Mouse (Mus musculus) neural tube, embryonic 11.5 days (tissue): Measurements from ENCODE around the gene Efcab3. TPM values are rescaled to one million over a fixed set of nuclear protein-coding genes. Genes with fewer than 3 reads are reported as not detected.
"Not testable (repeated sequence)": the region's sequence is repeated elsewhere in the genome, so short reads cannot be mapped to it uniquely, and the experiment has no call there.

Experiments used
- ATAC-seq: fragments of 200-750 bp; cut with Nextera tagmentation; 2 replicates; pipeline ENCODE4 v1.8.0; 2017; ENCODE audit warnings: moderate number of reproducible peaks, mild to moderate bottlenecking, moderate TSS enrichment, moderate library complexity; ENCODE audit not compliant: insufficient read depth, low FRiP score, low TSS enrichment
- DNase-seq: peaks from one replicate; pipeline ENCODE4 v3.0.0-alpha.2; 2015; ENCODE audit warnings: low spot score
- H3K27ac ChIP-seq: fragments of 300-500 bp; sonication (generic); 2 replicates; pipeline ENCODE4 v1.5.1; 2014; ENCODE audit warnings: low read depth, mild to moderate bottlenecking, low read length
- H3K27me3 ChIP-seq: fragments of 300-500 bp; sonication (generic); 2 replicates; pipeline ENCODE4 v1.6.1; 2014; ENCODE audit warnings: mild to moderate bottlenecking, low read length, mixed read lengths; ENCODE audit not compliant: control insufficient read depth, insufficient read depth
- H3K36me3 ChIP-seq: fragments of 300-500 bp; sonication (generic); 2 replicates; pipeline ENCODE4 v1.6.1; 2014; ENCODE audit warnings: mild to moderate bottlenecking, low read length, moderate library complexity, mixed read lengths; ENCODE audit not compliant: control insufficient read depth, insufficient read depth
- H3K4me1 ChIP-seq: fragments of 300-500 bp; sonication (generic); 2 replicates; pipeline ENCODE4 v1.6.1; 2014; ENCODE audit warnings: low read length, mixed read lengths; ENCODE audit not compliant: control insufficient read depth, insufficient read depth
- H3K4me2 ChIP-seq: fragments of 300-500 bp; sonication (generic); 2 replicates; pipeline ENCODE4 v1.6.1; 2014; ENCODE audit warnings: low read depth, mild to moderate bottlenecking, moderate library complexity
- H3K4me3 ChIP-seq: fragments of 300-500 bp; sonication (generic); 2 replicates; pipeline ENCODE4 v1.5.1; 2014; ENCODE audit warnings: low read depth, low read length
- H3K9ac ChIP-seq: fragments of 300-500 bp; sonication (generic); 2 replicates; pipeline ENCODE4 v1.6.1; 2014; ENCODE audit warnings: mild to moderate bottlenecking, low read length
- H3K9me3 ChIP-seq: fragments of 300-500 bp; sonication (generic); 2 replicates; pipeline ENCODE4 v1.6.1; 2016; ENCODE audit warnings: low read length; ENCODE audit not compliant: control insufficient read depth
- WGBS: fragments of 180-500 bp; shearing (Covaris S2); extraction: QIAGEN DNeasy Blood & Tissue Kit; methylation state at CpG from one replicate; pipeline ENCODE4 v1.1.7; 2014; 5-methylcytosine and 5-hydroxymethylcytosine counted together
- polyA plus RNA-seq: library from polyadenylated mRNA; unstranded; fragments of >200 nt; fragmentation: Nextera tagmentation; extraction: Ambion mirVana; gene quantifications from 2 replicates; pipeline ENCODE4 v1.2.1, GENCODE M21; 2014

Efcab3 gene
- 0.22 TPM in 1 of 2 replicates, not detected in the other for polyA plus RNA-seq

- ATAC-seq (no peak), DNase-seq (no peak)
- no peak within 1 kb of the TSS for H3K4me2 ChIP-seq
- H3K27me3 ChIP-seq: no peaks in the 10 kb centered on the region
- no peaks in the 10 kb centered on the region for H3K9me3 ChIP-seq
- no peaks in the 10 kb centered on the region for H3K36me3 ChIP-seq
- H3K27ac ChIP-seq: no peak within 1 kb of the TSS
- WGBS: 89% methylated on average over 5 of the region's 5 CpGs
- no peaks in the 10 kb centered on the region for H3K4me1 ChIP-seq
- no peak within 1 kb of the TSS for H3K9ac ChIP-seq
- no peak within 1 kb of the TSS for H3K4me3 ChIP-seq
Observed at GRCm38 (mm10) chr11:105063292-105063691, at the start of gene Efcab3. Gene Efcab3 (plus strand): TSS chr11:105063592.

GRCm38 (mm10) chr11:105021071-105021470 lies 42.3 kb upstream of the Efcab3 start:
- Histone ChIP-seq H3K4me2 (no peak overlapping the region), H3K4me3 (no peak overlapping the region), H3K4me1 (no peaks in the 10 kb centered on the region), H3K36me3 (no peaks in the 10 kb centered on the region), H3K9ac (no peak overlapping the region), H3K27me3 (no peaks in the 10 kb centered on the region), H3K9me3 (no peaks in the 10 kb centered on the region), H3K27ac (no peak overlapping the region)
- ATAC-seq (no peak), DNase-seq (no peak)
- WGBS: 76% methylated on average over 7 of the region's 7 CpGs

- Histone ChIP-seq H3K27ac (no peak overlapping the region), H3K4me1 (no peaks in the 10 kb centered on the region), H3K9me3 (no peaks in the 10 kb centered on the region), H3K36me3 (no peaks in the 10 kb centered on the region), H3K9ac (no peak overlapping the region), H3K27me3 (no peaks in the 10 kb centered on the region), H3K4me3 (no peak overlapping the region), H3K4me2 (no peak overlapping the region)
- DNase-seq (no peak), ATAC-seq (no peak)
- WGBS: 64% methylated on average over 6 of the region's 6 CpGs
Observed at GRCm38 (mm10) chr11:105028744-105029348, 34.5 kb upstream of the Efcab3 start.

- WGBS: 86% methylated on average over 8 of the region's 8 CpGs
- no peak for ATAC-seq
- Histone ChIP-seq H3K9ac (no peak overlapping the region), H3K27ac (no peak overlapping the region), H3K9me3 (no peaks in the 10 kb centered on the region), H3K27me3 (no peaks in the 10 kb centered on the region), H3K4me1 (no peaks in the 10 kb centered on the region), H3K4me2 (no peak overlapping the region), H3K36me3 (no peaks in the 10 kb centered on the region), H3K4me3 (no peak overlapping the region)
- no peak for DNase-seq
Observed at GRCm38 (mm10) chr11:105029525-105029924, 33.9 kb upstream of the Efcab3 start.

GRCm38 (mm10) chr11:105030229-105030628 lies 33.2 kb upstream of the Efcab3 start:
- ATAC-seq: no peak
- 91% methylated on average over 6 of the region's 6 CpGs for WGBS
- H3K9me3 ChIP-seq: no peaks in the 10 kb centered on the region
- no peak overlapping the region for H3K9ac ChIP-seq
- H3K27me3 ChIP-seq: no peaks in the 10 kb centered on the region
- DNase-seq: no peak
- no peaks in the 10 kb centered on the region for H3K4me1 ChIP-seq
- no peak overlapping the region for H3K4me2 ChIP-seq
- no peaks in the 10 kb centered on the region for H3K36me3 ChIP-seq
- H3K27ac ChIP-seq: no peak overlapping the region
- no peak overlapping the region for H3K4me3 ChIP-seq

GRCm38 (mm10) chr11:105031103-105031502 lies 32.3 kb upstream of the Efcab3 start:
- Histone ChIP-seq H3K4me3 (no peak overlapping the region), H3K27ac (no peak overlapping the region), H3K9ac (no peak overlapping the region), H3K27me3 (no peaks in the 10 kb centered on the region), H3K9me3 (no peaks in the 10 kb centered on the region), H3K36me3 (no peaks in the 10 kb centered on the region), H3K4me2 (no peak overlapping the region), H3K4me1 (no peaks in the 10 kb centered on the region)
- DNase-seq (no peak), ATAC-seq (no peak)
- WGBS: 50% methylated on average over 2 of the region's 2 CpGs

- H3K27ac ChIP-seq: no peak overlapping the region
- ATAC-seq (no peak), DNase-seq (no peak)
- H3K9ac ChIP-seq: no peak overlapping the region
- no peaks in the 10 kb centered on the region for H3K36me3 ChIP-seq
- no peaks in the 10 kb centered on the region for H3K27me3 ChIP-seq
- H3K4me1 ChIP-seq: no peaks in the 10 kb centered on the region
- no peak overlapping the region for H3K4me3 ChIP-seq
- H3K4me2 ChIP-seq: no peak overlapping the region
- 95% methylated on average over 1 of the region's 1 CpGs for WGBS
- no peaks in the 10 kb centered on the region for H3K9me3 ChIP-seq
Observed at GRCm38 (mm10) chr11:105035081-105035480, 28.3 kb upstream of the Efcab3 start.

GRCm38 (mm10) chr11:105112448-105112847 lies 49.1 kb downstream of the Efcab3 start:
- DNase-seq, H3K4me2 ChIP-seq, H3K9me3 ChIP-seq, H3K36me3 ChIP-seq, ATAC-seq, H3K4me1 ChIP-seq, H3K27ac ChIP-seq, H3K9ac ChIP-seq, H3K4me3 ChIP-seq, H3K27me3 ChIP-seq: not testable (repeated sequence)
- WGBS: 77% methylated on average over 21 of the region's 22 CpGs

GRCm38 (mm10) chr11:105117814-105118213 lies 54.4 kb downstream of the Efcab3 start:
- no peak for ATAC-seq
- no peak overlapping the region for H3K4me2 ChIP-seq
- H3K36me3 ChIP-seq: no peaks in the 10 kb centered on the region
- no peaks in the 10 kb centered on the region for H3K9me3 ChIP-seq
- WGBS: 88% methylated on average over 7 of the region's 7 CpGs
- no peak overlapping the region for H3K4me3 ChIP-seq
- no peaks in the 10 kb centered on the region for H3K27me3 ChIP-seq
- H3K9ac ChIP-seq: no peak overlapping the region
- H3K4me1 ChIP-seq: no peaks in the 10 kb centered on the region
- H3K27ac ChIP-seq: no peak overlapping the region
- no peak for DNase-seq
